Mouse (Mus musculus) bone marrow, adult 2 months (tissue): ENCODE data around the gene Mdfi.

ENCODE experiments used
- CTCF ChIP-seq: fragments of 200-500 bp; IDR thresholded peaks from 2 replicates; pipeline ENCODE4 v1.5.1; 2011; ENCODE audit warnings: low read length, control low read depth; ENCODE audit not compliant: control insufficient read depth, insufficient read depth
- POLR2A ChIP-seq: fragments of 200-500 bp; IDR thresholded peaks from 2 replicates; pipeline ENCODE4 v1.6.1; 2011; ENCODE audit warnings: low read depth, mild to moderate bottlenecking, control low read depth, low read length, borderline replicate concordance; ENCODE audit not compliant: control insufficient read depth

- TF ChIP-seq CTCF (no peak), POLR2A (no peak)
Measured at GRCm38 (mm10) chr17:47877715-47878377, 43.4 kb upstream of the Mdfi start.
